Mouse (Mus musculus): ENCODE measurements around the gene Hist1h4c.

The Hist1h4c gene

DNA sequence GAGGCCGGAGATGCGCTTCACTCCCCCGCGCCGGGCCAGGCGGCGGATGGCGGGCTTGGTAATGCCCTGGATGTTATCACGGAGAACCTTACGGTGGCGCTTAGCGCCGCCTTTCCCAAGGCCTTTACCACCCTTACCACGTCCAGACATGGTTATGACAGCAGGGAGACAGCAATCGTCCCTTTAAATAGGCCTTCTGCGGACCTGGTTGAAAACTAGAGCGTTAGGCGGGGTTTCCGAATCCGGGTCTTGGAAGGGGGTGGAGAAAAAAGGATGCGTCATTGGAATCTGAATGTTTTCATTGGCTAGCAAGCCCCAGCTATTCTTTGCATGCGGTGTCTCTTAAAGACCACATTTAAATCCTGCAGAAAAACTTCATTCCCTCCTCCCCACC is at the start of gene Hist1h4c:
TSS of gene Hist1h4c (minus strand) at position 155 of the 394 bp plus-strand sequence.
- DNase-seq (ENCODE audit: low read depth, low spot score), result peak; percentile 97

GRCm38 (mm10) chr13:23747892-23748288 is 49.6 kb upstream of the Hist1h4c start:
- DNase-seq (ENCODE audit: low read depth, low spot score), result peak; percentile 69

DNA sequence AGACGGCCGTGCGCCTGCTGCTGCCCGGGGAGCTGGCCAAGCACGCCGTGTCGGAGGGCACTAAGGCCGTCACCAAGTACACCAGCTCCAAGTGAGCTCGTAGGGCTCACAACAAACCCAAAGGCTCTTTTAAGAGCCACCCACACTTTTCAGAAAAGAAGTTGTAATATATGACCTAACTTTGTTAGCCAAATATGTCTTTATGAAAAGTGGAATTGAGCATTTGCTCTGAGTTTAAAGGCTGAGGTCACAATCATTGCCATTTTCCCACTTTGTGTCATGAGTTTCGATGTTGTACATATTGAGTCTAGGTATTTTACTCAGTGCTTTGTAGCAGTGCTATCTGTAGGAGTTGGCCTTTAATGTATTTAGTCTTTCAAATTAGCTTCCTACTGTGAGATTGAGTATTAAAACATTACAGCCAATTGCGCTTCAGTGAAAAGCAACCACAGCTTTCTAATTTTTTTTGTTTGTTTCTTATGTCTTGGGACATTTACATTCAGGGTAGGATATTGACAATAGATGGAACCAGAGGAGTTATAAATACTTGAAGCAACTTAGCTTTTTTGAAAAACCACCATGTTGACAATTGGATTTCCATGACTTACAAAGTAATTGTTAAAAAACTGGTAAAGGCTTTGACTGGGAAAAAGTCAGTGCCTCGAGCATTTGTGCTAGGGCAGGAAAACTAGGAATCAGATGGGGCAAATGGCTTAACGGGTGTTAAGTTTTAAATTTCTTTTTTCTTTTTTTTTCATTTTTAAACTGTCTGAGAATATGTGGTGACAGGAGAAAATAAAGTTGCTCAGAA is 49.0 kb upstream of the Hist1h4c start:
- DNase-seq (ENCODE audit: low read depth, low spot score), result peak; percentile 62

DNA sequence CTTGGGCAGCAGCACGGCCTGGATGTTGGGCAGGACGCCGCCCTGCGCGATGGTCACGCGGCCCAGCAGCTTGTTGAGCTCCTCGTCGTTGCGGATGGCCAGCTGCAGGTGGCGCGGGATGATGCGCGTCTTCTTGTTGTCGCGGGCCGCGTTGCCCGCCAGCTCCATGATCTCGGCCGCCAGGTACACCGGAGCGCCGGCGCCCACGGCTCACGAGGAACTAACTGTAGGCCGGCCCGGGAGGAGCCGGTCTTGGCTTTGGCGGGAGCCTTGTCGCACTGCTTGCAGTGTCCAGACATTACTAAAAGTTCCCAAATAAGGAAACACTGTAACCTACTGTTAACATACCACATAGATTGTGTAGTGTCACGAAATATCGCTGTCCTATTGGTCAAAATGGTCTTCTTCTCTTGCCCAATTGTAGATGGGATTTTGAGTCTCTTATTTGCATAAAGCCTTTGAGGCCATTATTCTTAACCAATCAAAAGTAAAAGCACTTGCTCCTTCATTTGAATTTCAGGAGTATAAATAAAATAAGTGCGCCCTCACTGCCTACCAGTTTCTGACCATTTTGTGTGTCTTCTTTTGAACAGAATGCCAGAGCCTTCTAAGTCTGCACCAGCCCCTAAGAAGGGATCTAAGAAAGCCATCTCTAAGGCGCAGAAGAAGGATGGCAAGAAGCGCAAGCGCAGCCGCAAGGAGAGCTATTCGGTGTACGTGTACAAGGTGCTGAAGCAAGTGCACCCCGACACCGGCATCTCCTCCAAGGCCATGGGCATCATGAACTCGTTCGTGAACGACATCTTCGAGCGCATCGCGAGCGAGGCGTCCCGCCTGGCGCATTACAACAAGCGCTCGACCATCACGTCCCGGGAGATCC is 48.2 kb upstream of the Hist1h4c start, which contains the start of gene Hist1h2bb:
TSS of gene Hist1h2bb (plus strand) at position 534 of the 880 bp plus-strand sequence.
- DNase-seq (ENCODE audit: low read depth, low spot score), result peak; percentile 92

DNA sequence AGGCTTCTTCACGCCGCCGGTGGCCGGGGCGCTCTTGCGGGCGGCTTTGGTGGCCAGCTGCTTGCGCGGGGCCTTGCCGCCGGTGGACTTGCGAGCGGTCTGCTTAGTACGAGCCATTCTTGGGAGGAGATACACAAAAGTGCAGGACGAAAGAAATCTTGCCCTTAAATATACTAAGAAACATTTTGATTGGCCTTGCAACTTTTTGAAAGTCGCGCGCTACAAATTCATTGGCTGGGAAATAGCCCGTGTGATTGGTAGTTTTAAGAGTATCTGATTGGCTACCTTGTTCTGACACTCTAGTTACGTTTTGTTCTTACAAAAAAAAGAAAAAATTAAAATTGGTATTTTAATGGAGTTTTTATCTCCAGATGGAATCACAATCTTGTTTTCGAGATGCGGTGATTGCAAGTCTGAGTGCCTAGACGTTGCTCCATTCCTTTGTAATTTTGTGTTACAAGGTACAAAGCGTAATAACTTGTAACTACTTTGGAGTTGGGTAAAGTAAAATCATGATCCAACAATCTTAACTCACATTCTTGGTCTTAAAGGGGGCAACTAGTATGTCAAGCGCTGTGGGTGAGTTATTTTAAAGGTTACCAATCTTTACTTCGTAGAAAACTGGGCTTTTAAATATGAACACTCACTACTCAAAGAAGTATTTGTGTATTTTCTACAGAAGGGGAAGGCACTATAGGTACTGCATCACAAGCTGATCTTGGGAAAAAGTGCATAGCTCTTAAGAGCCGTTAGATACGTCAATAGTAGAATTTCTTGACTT is 47.3 kb upstream of the Hist1h4c start, which contains the start of gene Hist1h3c:
TSS of gene Hist1h3c (minus strand) at position 222 of the 781 bp plus-strand sequence.
- peak; percentile 93 for DNase-seq (ENCODE audit: low read depth, low spot score)

GRCm38 (mm10) chr13:23744421-23745380 is 46.4 kb upstream of the Hist1h4c start:
- peak; percentile 65 for DNase-seq (ENCODE audit: low read depth, low spot score)

DNA sequence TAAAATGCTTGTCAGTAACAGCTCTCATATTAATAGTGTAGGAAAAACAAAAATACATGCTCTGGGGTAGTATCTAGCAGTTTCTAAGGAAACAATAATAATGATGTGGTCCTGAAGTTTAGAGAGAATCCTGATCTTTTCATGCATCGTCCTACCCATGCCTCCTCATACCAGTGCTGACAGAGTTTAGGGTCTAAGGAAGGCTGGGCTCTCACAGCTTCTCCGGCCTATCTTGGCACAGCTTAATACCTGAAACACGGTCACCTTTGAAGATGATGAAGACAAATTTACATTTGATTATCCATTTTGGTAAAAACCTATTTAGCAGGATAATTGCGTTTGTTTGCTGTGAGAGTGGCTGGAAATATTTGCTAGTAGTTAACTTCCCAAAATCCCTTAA is 45.7 kb upstream of the Hist1h4c start:
- peak; percentile 62 for DNase-seq (ENCODE audit: low read depth, low spot score)

- DNase-seq (ENCODE audit: low read depth, low spot score), result peak; percentile 45
These were observed 45.0 kb upstream of the Hist1h4c start for GRCm38 (mm10) chr13:23743215-23743614.

DNA sequence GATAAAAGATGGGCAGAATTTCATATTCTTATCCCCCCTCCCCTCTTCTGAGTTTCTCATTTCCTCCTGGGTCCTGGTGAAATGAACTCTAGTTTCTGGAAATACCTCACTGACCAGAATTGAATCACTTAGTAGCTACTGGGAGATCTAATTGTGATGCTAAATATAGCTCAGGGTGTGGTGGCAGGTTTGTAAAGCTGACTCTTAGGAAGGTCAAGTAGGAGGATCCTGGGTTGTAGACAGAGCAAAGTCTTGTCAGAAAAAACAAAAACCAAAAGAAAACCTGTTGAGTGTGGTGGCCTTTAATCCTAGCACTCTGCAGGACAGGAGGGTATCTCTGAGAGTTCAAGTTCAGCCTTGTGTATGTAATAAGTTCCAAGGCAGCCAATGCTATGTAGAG is 43.8 kb upstream of the Hist1h4c start:
- DNase-seq (ENCODE audit: low read depth, low spot score), result peak; percentile 92

DNA sequence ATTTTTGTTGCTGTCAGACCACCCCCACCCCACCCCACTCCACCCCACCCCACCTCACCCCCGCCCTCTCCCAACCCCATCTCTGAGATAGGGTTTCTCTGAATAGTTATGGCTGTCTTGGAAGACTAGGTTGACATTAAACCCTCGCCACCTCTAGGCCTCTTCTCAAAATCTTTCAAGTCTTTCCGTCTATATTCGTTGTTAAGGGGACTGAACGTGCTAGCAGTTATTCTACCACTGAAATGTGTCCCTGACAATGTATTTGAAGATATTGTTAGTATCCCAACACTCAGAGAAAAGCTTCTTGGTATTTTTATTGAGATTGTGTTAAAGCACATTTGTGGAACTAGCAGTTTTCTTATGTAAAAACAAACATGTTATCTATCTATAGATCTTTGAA is 42.7 kb upstream of the Hist1h4c start:
- peak; percentile 27 for DNase-seq (ENCODE audit: low read depth, low spot score)

DNA sequence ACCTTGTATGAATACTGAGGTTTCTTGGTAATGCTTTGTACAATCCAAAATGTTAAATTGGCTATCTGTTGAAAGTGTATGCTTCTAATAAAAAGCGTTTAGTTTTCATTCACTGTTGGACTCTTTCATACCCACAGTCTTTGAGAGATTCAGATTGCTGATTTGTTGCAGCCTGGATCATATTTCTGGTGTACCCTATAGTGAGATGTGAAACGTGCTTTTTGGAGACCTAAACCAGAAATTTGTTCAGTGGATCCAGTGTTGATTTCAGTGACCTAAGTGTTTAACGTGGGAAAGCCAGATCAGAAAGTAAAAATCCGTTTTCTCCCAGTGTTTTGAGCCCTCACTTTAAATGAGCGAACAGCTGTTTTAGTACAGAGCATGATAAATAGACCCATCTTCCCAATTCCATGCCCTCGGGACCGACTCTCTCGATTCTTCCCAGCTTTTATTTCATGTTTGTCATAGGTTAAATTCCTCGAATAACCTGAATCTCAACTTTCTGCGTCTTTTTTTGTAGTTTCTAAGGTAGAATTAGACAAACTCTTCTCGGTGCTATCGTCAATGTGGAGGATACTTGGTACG is 42.1 kb upstream of the Hist1h4c start:
- peak; percentile 32 for DNase-seq (ENCODE audit: low read depth, low spot score)

DNA sequence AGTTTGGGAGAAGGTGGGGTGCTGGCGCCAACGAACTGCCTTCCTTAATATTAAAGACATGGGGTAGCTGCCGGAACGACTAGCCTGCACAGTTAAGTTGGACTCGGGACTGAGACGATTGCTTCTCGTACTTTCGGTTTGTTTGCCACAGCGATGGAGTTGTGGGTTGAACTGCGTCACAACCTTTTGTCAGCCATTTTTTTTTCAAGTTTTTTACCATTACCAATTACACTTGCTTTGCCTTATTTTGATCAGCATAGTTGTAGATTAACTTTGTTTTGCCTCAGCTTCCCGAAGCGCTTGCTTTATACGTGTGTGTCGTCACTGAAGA is 41.6 kb upstream of the Hist1h4c start:
- DNase-seq (ENCODE audit: low read depth, low spot score), result no peak

DNA sequence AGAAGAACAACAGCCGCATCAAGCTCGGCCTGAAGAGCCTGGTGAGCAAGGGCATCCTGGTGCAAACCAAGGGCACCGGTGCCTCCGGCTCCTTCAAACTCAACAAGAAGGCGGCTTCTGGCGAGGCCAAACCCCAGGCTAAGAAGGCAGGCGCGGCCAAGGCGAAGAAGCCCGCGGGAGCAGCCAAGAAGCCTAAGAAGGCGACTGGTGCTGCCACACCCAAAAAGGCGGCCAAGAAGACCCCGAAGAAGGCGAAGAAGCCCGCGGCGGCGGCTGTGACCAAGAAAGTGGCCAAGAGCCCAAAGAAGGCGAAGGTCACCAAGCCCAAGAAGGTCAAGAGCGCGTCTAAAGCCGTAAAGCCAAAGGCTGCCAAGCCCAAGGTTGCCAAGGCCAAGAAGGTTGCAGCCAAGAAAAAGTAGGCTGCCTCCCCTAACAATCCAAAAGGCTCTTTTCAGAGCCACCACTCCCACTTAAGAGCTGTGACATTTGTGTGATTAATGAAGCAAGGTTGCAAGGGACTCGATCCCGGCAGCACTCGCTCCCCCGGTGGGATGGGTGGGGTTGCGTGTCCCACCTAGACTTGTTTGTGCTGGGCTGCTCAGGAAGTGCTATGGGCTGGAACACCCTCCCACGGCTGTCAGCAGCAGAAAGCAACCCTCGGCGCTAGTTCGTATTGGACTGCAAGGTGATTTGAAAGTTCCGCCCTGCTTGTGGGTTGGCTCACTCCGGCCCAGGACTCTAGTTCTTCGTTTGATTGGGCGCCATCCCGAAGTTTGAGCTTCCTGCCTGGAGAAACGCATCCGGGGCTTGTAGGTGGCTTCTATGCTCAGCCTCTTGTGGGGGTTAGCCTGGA is 41.0 kb upstream of the Hist1h4c start:
- DNase-seq (ENCODE audit: low read depth, low spot score), result peak; percentile 99

- DNase-seq (ENCODE audit: low read depth, low spot score), result peak; percentile 95
These were observed 40.4 kb upstream of the Hist1h4c start, which contains the start of gene Hist1h1c for GRCm38 (mm10) chr13:23738677-23739068. Gene Hist1h1c (plus strand): TSS chr13:23738808.

DNA sequence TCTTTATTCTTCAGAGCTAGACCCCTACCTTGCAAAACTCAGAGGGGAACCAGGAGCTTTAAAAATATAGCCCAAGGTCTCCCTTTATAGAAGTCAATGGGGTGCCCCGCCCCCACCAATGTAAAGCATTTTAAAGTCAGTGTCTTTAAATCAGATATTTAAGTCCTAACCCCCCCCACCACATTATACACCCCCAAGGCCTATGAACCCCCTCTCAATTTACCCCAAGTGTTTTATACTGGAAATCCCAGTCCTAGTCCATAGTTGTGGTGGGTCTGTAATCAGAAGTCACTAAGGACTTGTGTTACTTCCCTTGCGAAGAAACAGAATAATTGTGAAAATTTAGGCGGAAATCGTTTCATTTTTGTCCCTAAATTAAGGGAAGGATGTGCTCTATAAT is 39.8 kb upstream of the Hist1h4c start:
- DNase-seq (ENCODE audit: low read depth, low spot score), result no peak

DNA sequence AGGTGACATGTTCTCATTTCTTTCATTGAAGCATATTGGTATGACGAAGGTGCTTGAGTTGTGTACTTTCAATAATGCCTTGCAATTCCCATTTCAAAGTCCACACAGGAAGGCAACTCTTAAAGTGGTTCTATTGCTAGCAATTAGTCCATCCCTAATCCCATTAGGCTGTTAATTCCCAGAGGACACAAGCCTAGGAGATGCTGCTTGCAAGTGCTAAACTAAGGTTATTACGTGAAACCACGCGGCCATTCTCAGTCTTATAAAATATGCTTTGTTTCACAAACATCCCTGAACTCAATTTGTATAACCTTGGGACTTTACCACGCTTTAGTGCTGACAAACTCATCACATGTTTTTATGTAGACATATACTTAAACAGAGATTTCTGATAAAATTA is 38.8 kb upstream of the Hist1h4c start:
- DNase-seq (ENCODE audit: low read depth, low spot score), result no peak

- no peak for DNase-seq (ENCODE audit: low read depth, low spot score)
These were observed 34.0 kb upstream of the Hist1h4c start for GRCm38 (mm10) chr13:23732156-23732804.

GRCm38 (mm10) chr13:23730479-23730878 is 32.2 kb upstream of the Hist1h4c start:
- DNase-seq (ENCODE audit: low read depth, low spot score), result no peak

- DNase-seq (ENCODE audit: low read depth, low spot score), result no peak
These were observed 31.5 kb upstream of the Hist1h4c start for GRCm38 (mm10) chr13:23729706-23730105.
